Mouse (Mus musculus) gastrocnemius, adult 18-20 months (tissue): ENCODE results near the gene Nubp1. TPM values are rescaled to one million over a fixed set of nuclear protein-coding genes. Genes with fewer than 3 reads are reported as not detected.
A peak's percentile ranks its signal among the peaks of the same experiment; 100 is the strongest.

Experiments
- DNase-seq: peaks from one replicate; pipeline ENCODE4 v3.0.0; 2021; ENCODE audit warnings: low spot score
- total RNA-seq, 2 experiments: library from RNA; stranded (reverse); gene quantifications; 2 replicates each; pipeline ENCODE4 v1.2.3; 2021

Nubp1 gene
- total RNA-seq, 2 experiments from 2014 or later, result 5.6 to 5.7 TPM

GRCm38 (mm10) chr16:10416866-10417265, 5.1 kb downstream of the Nubp1 start:
- no peak for DNase-seq

- no peak for DNase-seq
Observed at GRCm38 (mm10) chr16:10417723-10418259, 6.0 kb downstream of the Nubp1 start.

GRCm38 (mm10) chr16:10420447-10421054, 8.8 kb downstream of the Nubp1 start:
- DNase-seq, result no peak

- no peak for DNase-seq
Observed at GRCm38 (mm10) chr16:10431911-10432310, 20.2 kb downstream of the Nubp1 start.

- no peak for DNase-seq
Observed at GRCm38 (mm10) chr16:10432387-10432786, 20.6 kb downstream of the Nubp1 start.

GRCm38 (mm10) chr16:10433344-10433743, 21.6 kb downstream of the Nubp1 start:
- no peak for DNase-seq

- DNase-seq, result no peak
Observed at GRCm38 (mm10) chr16:10436166-10436565, 24.4 kb downstream of the Nubp1 start.

GRCm38 (mm10) chr16:10438055-10438454, 26.3 kb downstream of the Nubp1 start:
- DNase-seq, result no peak

GRCm38 (mm10) chr16:10441328-10441727, 29.6 kb downstream of the Nubp1 start:
- no peak for DNase-seq

GRCm38 (mm10) chr16:10441761-10442160, 30.0 kb downstream of the Nubp1 start:
- DNase-seq, result no peak

GRCm38 (mm10) chr16:10443723-10444122, 32.0 kb downstream of the Nubp1 start:
- DNase-seq, result no peak

GRCm38 (mm10) chr16:10446573-10447263, 35.0 kb downstream of the Nubp1 start:
- no peak for DNase-seq

GRCm38 (mm10) chr16:10447264-10447594, 35.5 kb downstream of the Nubp1 start, which contains the start of gene Tvp23a:
TSS of gene Tvp23a (minus strand) at chr16:10447362.
- DNase-seq, result peak; percentile 68

GRCm38 (mm10) chr16:10447781-10448180, 36.0 kb downstream of the Nubp1 start:
- DNase-seq, result no peak

GRCm38 (mm10) chr16:10448931-10449330, 37.2 kb downstream of the Nubp1 start:
- DNase-seq, result no peak

GRCm38 (mm10) chr16:10451906-10452305, 40.2 kb downstream of the Nubp1 start:
- DNase-seq, result no peak

GRCm38 (mm10) chr16:10452445-10452896, 40.7 kb downstream of the Nubp1 start:
- peak; percentile 47 for DNase-seq

GRCm38 (mm10) chr16:10453872-10454582, 42.3 kb downstream of the Nubp1 start:
- no peak for DNase-seq

GRCm38 (mm10) chr16:10454583-10454974, 42.8 kb downstream of the Nubp1 start:
- DNase-seq, result no peak

GRCm38 (mm10) chr16:10460188-10460587, 48.4 kb downstream of the Nubp1 start:
- no peak for DNase-seq

- DNase-seq, result no peak
Observed at GRCm38 (mm10) chr16:10461178-10461577, 49.4 kb downstream of the Nubp1 start.

- no peak for DNase-seq
Observed at GRCm38 (mm10) chr16:10465011-10465681, 53.4 kb downstream of the Nubp1 start.
